Mouse (Mus musculus): Measurements from ENCODE around the gene Col18a1.

Gene Col18a1

GRCm38 (mm10) chr10:77011681-77012080 is 154.7 kb downstream of the Col18a1 start:
- DNase-seq (ENCODE audit: low spot score), result no peak

DNA sequence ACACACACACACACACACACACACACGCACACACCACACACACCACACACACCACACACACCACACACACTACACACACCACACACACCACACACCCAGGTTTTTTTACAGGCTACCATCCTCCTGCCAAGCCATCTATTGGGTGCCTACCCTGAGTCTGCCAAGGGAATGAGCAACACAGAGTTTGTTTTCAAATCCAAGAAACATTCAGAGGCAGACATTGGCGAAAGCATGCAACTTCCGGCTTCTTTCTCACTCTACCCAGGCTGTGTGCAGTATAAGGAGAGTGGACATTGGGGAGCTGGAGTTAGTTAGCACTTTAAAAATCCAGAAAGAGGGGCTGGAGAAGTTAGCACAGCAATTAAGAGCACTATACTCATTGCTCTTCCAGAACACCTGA is 157.7 kb downstream of the Col18a1 start:
- DNase-seq (ENCODE audit: low spot score), result no peak

DNA sequence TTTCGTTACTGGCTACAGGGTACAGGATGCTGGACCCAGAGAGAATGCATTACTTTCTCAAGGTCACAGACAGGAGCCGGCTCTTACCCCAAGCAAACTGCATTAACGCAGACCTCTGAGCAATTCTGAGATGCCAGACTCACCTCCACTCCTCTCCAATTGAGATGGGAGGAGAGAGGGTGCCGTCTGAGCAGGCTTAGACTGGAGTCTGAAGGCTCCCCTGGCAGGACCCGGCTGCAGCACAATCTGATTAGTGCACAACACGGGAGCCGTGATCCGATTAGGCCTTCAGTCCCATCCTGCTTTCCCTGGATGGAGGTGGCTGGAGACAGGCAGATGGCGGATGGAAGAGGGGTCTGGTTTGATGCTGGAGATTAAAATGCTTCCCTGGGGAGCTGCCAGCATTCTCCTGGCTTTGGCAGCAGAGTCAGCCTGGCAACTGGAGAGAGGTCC is 158.2 kb downstream of the Col18a1 start:
- no peak for DNase-seq (ENCODE audit: low spot score)

- DNase-seq (ENCODE audit: low spot score), result no peak
These were observed 158.8 kb downstream of the Col18a1 start for GRCm38 (mm10) chr10:77007433-77008108.

DNA sequence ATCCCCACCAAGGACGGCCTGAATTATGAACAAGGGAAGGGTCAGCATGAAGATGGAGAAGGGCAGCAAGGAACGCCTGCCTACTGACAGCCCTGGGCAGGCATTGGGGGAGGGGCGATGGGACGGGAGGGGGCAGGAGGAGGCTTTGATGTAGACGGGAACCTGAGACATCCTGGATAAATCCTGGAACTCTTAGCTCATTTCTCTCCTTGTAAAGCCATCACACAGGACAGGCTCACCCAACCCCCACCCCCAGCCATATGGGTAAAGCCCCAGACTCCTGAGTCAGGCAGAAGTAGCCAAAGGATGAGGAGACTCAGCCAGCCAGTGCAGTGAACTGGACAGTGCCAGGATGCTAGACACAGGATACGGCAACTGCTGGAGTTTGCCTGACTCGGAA is 161.4 kb downstream of the Col18a1 start:
- DNase-seq (ENCODE audit: low spot score), result no peak

Data from urinary bladder, postnatal 25 days (tissue).